Mouse (Mus musculus) erythroid progenitor cell, adult 5-6 weeks (primary cell): ENCODE measurements around the gene Megf11. TPM values are rescaled to one million over a fixed set of nuclear protein-coding genes. Genes with fewer than 3 reads are reported as not detected.

Experiments used
- ATAC-seq: replicated peaks from 2 replicates; pipeline ENCODE4 v1.8.0; 2016; ENCODE audit warnings: moderate number of reproducible peaks, mild to moderate bottlenecking, moderate TSS enrichment, inconsistent platforms; ENCODE audit not compliant: poor library complexity, low FRiP score, severe bottlenecking
- total RNA-seq, 2 experiments: library from RNA; stranded (forward) in 1 of 2; stranded (reverse) in 1 of 2; fragments of 150-400 nt in 1 of 2; fragments of 186-747, 209-891 nt in 1 of 2; gene quantifications; 2 replicates each; pipeline versions ENCODE4 v1.2.3 to v1.2.4; 2015 to 2017; ENCODE audit warnings: low replicate concordance in 2 of 2

The Megf11 gene
- total RNA-seq, 2 experiments from 2014 or later: not detected

- no peak for ATAC-seq
Observed at GRCm38 (mm10) chr9:64667513-64667912, 282.1 kb downstream of the Megf11 start.

GRCm38 (mm10) chr9:64668001-64668400 is 282.6 kb downstream of the Megf11 start:
- ATAC-seq: no peak

- ATAC-seq: peak; percentile 69
Observed at GRCm38 (mm10) chr9:64671341-64672319, 286.2 kb downstream of the Megf11 start.

- no peak for ATAC-seq
Observed at GRCm38 (mm10) chr9:64687122-64688014, 301.9 kb downstream of the Megf11 start.

- no peak for ATAC-seq
Observed at GRCm38 (mm10) chr9:64688015-64688394, 302.6 kb downstream of the Megf11 start.

- ATAC-seq: no peak
Observed at GRCm38 (mm10) chr9:64690771-64691170, 305.3 kb downstream of the Megf11 start.

GRCm38 (mm10) chr9:64691176-64691575 is 305.8 kb downstream of the Megf11 start:
- peak; percentile 37; the same call in 1 of the 2 replicates for ATAC-seq

- no peak for ATAC-seq
Observed at GRCm38 (mm10) chr9:64693094-64693493, 307.7 kb downstream of the Megf11 start.

GRCm38 (mm10) chr9:64695266-64695665 is 309.8 kb downstream of the Megf11 start:
- no peak for ATAC-seq

GRCm38 (mm10) chr9:64696404-64696803 is 311.0 kb downstream of the Megf11 start:
- ATAC-seq: no peak

- no peak for ATAC-seq
Observed at GRCm38 (mm10) chr9:64697006-64697405, 311.6 kb downstream of the Megf11 start.

GRCm38 (mm10) chr9:64697677-64698076 is 312.3 kb downstream of the Megf11 start:
- no peak for ATAC-seq

GRCm38 (mm10) chr9:64698586-64698985 is 313.2 kb downstream of the Megf11 start:
- ATAC-seq: no peak

GRCm38 (mm10) chr9:64700451-64701311 is 315.3 kb downstream of the Megf11 start:
- no peak for ATAC-seq

GRCm38 (mm10) chr9:64701651-64702050 is 316.2 kb downstream of the Megf11 start:
- ATAC-seq: no peak

GRCm38 (mm10) chr9:64702391-64702790 is 317.0 kb downstream of the Megf11 start:
- no peak for ATAC-seq

- ATAC-seq: no peak
Observed at GRCm38 (mm10) chr9:64702937-64703336, 317.5 kb downstream of the Megf11 start.

- ATAC-seq: no peak
Observed at GRCm38 (mm10) chr9:64703420-64703965, 318.1 kb downstream of the Megf11 start.
